Mouse (Mus musculus): ENCODE results near the gene Foxd4.

Foxd4 gene

DNA sequence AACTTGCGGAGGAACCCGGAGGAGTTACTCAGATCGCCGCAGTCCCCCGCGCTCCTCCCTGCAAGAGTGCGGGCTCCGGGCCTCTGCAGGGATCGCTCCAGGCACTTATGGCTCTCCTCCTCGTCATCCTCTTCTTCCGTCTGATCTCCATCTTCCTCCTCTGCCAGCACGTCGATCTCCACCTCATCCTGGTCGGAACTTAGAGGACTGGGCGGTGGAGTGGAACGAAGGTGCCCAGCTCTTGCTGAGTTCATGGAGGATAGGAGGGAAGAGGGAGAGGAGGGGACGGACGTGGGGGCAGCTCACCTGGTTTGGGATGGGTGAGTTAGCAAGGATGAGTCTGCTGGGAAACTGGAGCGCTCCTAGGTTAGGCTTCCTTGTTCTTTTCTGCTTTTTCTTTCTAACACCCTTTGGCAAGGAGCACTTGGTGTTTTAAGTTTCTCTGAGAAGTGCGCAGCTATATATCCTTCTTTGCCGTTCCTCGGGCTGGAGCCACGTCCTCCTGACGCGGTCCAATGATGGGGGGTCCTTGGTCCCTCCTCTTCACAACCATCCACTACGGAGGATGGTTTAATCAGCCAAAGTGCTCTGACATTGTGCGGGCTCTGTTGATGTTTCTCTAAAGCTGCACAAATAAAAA is at the start of gene Foxd4:
Gene Foxd4, minus strand, starts transcription at position 617 of the 640 bp plus-strand sequence.
- DNase-seq (ENCODE audit: low spot score): no peak

DNA sequence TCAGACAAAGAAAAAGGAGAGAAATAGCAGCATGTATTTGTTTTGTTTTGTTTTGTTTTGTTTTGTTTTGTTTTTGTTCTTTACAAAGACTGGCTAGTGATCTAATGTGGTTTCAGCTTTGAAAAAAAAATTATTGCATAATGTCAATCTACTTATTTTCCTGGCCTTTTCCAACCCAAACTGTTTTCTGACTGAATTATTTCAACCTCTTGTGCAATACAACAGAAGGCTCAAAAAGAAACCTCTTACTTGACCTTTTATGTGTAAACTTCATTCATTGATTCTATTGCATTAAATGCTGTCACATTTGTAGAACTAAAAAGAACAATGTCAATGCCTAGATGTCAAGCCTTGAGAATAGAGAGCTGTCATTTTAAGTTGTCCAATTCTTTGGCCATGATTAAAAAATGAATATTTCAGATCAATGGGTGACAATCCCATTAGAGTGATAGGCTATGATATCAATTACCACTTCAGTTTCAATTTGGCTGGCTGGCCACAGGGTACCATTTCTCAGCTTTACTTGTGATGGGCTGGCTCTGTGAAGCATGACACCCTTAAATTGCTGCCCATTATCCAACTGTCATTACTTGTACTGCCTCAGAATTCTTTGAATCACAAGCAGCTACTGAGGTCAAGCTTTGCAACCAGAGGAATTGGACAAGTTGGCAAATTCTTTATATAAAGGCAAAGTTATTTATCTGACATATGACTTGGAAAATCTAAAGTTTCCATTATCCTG is 44.7 kb upstream of the Foxd4 start:
- DNase-seq (ENCODE audit: low spot score): no peak

DNA sequence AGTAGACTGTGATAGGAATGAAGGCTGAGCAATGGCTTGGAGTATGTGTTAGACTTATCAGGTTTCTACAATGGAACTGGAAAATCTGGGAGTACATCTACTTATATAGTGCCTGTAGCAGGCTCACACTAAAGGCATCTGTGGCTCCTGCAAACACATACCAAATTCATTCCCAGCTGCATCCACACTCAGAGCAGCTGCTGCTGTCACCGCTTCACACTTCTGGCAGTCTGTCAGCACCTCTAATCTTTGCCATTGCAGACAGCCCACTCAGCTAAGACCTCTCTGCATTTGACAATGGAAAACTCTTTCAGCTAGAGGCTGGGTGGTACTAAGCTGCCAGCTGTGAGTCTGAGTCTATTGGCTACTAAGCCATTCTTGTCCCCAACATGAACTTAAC is 36.1 kb upstream of the Foxd4 start:
- DNase-seq (ENCODE audit: low spot score): no peak

DNA sequence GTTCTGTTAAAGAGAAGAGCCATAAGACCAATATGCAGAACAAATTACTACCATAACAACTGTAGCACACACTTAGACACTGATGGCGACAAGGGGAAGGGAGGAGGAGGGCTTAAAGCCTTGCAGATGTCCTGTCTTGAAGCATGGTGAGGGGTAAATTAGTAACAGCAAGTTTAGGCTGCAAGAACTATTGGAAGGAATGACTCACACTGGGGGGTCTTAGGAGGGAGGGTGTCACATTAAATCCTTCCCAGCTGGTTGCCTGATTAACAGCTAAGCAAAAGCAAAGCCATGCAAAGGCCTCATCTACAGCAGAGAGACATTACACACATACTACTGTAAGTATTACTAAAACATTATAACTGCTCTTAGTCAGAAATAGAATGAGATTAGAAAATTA is 28.0 kb upstream of the Foxd4 start:
- no peak for DNase-seq (ENCODE audit: low spot score)

DNA sequence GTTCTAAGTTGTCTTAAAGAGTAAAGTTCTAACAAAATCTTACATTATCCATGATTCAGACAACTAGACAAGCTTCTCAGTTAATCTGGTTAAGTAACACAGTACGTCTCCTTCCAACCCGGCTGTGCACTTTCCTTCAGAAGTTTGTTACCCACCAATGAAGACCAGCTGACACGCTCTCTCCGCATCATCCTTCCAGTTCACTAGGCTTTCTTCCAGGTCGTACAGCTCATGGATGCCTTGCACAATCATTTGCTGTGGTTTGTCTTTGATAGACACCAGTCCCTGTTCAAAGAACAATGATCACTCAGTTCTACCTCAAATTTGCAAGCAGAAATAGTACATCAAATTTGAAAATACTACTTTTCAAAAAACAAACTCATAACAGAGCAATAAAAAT is 19.9 kb upstream of the Foxd4 start:
- no peak for DNase-seq (ENCODE audit: low spot score)

DNA sequence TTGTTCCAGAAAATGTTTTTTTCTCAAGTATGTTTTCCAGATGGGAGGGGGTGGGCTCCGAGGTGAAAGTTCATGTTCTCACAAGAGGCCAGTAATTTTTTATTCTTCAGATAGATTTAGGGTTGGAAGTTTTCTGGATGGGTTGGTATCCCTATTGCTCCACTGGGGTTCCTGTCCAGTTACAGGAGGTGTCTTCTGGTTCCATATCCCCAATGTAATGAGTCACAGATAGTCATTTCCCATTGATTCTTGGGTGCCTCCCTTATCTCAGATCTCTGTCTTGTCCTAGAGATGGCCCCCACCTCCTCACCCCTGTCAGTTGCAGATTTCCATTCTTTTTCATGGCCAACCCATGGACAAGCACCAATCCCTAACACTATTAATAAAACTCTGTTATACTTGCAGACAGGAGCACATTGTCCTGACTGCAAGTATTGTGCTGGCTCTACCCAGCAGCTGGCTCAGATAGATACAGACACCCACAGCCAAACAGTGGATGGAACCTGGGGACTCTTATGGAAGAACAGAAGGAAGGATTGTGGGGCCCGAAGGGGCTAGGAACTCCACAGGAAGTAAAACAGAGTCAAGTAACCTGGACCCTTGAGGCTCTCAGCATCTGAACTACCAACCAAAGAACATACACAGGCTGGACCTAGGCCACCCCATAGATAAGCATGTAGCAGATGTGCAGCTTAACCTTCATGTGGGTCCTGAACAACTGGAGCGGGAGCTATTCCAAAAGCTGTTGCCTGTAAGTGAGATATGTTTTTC is 7.6 kb upstream of the Foxd4 start:
- DNase-seq (ENCODE audit: low spot score): no peak

DNA sequence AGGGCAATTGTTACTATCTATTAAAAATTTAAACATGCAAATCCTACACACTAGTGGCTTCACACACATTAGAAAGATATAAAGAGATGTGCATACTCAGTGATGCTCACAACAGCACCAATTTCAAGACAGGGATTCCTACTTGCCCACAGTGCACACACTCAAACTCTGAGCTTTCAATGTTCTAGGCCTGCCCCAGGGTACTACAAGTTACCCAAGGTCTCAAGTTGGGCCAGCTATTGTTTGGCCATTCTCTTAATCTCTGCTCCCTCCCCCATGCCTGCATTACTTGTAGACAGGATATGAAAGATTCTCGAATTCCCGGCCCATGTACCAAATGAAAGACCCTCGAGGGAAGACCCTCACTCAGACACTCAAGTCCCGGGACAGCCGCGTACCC is 6.7 kb upstream of the Foxd4 start:
- no peak for DNase-seq (ENCODE audit: low spot score)

DNA sequence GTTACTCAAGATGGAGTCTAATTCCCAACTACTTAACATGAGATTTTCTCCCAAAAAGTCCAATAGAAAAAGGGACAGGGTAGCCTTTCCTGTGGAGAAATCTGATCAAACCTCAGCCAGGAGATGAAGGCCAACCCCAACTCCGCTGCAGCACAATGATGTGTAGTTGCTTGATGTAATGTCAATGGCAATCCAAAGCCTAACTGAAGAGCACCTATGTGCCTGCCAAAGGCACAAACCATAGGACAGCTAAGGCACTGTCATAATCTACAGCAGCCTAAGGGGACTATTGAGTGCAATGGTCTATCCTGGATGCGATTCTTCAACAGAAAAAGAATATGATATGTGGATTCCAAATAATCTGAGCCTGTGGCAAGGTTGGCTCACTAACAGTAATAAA is 1.8 kb upstream of the Foxd4 start:
- no peak for DNase-seq (ENCODE audit: low spot score)

DNA sequence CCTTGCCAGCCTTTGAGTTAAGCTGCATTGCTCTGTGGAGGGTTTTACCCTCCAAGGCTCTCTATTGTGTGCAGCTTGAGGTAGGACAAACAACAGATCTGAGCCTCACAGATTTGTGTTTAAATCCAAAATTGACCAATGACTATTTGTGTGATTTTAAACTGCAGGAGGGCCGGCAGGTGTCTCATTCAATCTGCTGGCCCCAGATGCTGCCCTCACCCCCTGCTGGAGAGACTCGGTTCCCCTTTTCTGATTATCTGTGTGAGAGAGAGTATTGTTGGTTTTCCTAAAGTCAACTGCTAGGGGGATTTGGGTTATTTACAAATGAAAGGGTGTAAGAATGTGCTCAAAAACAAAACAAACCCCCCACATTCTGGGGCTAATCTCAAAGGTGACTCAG is 1.3 kb upstream of the Foxd4 start:
- no peak for DNase-seq (ENCODE audit: low spot score)

DNA sequence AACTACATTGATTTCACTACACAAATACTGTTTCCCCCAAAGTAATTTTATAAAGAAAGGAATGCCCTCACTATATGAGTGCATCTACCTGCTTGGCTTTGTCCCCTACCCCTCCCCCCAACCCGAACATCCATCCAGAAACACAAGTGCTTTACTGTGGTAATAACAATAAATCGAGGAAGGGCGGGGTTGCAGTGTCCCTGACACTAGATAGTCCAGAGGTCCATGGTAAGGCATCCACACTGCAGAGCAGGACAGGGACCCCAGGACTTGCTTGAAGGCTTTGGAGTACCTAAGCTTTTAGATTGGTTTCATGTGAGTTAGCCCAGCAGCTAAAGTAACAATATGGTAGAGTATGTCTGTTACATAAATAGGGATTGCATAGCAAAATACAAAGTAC is 669 bp upstream of the Foxd4 start:
- DNase-seq (ENCODE audit: low spot score): no peak

DNA sequence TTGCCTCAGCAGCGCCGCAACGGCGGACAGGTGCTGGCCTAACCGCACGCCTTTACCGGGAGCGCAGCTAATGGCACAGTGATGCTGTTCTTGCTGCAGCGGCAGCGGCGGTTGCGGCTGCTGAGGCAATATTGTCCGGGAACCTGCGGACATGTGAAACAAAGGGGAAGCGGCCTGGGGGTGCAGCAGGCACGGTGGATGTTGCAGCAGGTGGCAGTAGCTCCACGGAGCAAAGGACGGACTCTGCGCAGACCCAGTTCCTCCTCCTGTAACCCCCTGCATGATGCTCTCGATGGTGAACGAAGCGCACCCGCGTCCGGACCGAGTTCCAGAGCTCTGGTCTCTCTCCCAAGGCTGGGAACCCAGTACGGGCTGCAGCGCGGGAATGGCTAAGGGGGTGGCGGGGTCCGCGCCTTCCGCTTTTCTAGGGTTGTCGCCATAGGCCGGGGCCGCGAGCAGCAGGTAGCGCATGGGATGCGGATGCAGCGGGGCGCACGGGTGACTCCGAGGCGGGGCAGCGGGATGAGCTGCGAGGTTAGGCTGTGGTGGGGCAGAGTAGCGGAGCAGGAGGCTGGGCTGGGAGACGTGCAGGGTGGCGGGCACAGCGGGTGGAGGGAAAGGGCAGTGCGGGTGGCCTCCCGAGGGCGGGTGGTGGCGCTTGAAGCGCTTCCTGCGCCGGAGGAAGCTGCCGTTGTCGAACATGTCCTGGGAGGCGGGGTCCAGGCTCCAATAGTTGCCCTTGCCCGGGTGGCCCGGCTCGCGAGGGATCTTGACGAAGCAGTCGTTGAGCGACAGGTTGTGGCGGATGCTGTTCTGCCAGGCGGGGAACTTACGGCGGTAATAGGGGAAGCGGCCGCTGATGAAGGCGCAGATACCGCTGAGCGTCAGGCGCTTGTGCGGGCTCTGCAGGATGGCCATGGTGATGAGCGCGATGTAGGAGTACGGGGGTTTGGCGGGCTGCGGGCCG is 1.1 kb downstream of the Foxd4 start:
- DNase-seq (ENCODE audit: low spot score): peak; percentile 20

DNA sequence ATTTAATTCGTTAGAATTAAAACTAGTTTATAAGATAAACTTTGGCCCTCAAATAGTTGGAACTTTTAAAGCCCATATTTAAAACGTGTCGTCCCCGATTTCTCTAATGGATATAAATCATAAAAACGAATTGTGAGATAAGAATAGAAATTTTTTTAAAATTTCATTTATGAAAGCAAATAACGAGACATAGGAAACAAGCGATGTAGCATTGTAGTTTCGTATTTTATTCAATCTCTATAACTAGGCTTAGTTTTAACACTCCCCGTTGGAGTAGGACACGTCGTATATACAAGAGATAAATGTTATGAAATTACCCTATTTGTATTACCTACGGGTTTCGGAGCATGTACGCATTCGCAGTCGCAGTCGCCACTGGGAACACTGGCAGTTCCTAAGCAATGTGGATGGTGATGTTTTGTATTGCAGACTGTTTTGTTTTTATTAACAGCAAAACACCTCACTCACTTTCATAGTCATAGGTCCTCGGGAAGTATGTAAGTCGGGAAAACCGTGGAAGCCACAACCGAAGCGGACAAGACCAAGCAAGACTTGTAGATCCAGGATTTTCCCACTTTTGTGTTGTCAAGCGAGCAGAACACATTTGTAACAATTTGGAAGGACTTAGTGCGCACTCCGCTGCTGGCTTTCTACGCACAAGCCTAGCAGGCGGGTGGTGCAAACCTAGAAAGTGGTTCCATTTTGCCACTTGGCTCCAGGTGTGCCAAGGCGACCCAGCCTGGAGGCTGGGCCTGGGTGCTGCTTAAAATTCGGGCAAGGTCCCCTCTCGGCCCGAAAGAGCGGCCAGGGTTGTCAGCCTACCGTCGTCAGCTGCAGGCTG is 2.0 kb downstream of the Foxd4 start:
- no peak for DNase-seq (ENCODE audit: low spot score)

DNA sequence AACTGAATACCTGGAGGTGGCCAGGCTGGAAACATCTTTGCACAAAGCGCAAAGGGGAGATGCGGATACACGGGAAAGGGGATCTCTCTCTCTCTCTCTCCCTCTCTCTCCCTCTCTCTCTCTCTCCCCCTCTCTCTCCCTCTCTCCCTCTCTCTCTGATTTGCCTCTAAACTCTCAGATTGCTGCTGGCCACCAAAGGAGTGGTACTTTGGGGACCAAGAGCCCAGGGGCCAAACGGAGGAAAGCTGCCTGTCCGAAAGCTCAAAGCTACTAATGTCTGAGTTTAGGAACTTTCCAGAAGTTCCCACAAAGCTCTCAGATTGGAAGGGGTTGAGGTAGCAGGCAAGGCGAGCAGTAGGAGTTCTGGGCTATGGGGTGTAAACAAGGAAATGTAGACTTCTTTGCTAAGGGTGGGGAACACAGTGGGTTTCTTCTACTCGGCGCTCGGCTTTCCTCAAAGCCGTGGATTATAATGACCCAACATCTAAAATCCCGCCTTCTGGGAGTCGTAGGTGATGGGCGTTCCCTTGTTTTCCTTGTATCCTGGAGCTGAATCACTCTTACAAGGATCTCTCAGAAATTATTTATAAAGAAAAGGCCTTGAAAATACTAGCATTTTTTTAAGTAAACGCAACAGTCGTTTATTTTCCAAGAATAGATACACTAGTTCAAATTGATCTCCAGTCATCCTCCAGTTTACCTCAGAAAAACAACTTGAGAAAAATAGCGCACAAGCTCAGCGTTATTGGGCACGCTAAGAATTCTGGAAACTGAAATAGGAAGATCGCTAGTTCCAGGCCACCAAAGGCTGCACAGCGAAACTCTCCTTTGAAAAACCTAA is 2.9 kb downstream of the Foxd4 start:
- no peak for DNase-seq (ENCODE audit: low spot score)

DNA sequence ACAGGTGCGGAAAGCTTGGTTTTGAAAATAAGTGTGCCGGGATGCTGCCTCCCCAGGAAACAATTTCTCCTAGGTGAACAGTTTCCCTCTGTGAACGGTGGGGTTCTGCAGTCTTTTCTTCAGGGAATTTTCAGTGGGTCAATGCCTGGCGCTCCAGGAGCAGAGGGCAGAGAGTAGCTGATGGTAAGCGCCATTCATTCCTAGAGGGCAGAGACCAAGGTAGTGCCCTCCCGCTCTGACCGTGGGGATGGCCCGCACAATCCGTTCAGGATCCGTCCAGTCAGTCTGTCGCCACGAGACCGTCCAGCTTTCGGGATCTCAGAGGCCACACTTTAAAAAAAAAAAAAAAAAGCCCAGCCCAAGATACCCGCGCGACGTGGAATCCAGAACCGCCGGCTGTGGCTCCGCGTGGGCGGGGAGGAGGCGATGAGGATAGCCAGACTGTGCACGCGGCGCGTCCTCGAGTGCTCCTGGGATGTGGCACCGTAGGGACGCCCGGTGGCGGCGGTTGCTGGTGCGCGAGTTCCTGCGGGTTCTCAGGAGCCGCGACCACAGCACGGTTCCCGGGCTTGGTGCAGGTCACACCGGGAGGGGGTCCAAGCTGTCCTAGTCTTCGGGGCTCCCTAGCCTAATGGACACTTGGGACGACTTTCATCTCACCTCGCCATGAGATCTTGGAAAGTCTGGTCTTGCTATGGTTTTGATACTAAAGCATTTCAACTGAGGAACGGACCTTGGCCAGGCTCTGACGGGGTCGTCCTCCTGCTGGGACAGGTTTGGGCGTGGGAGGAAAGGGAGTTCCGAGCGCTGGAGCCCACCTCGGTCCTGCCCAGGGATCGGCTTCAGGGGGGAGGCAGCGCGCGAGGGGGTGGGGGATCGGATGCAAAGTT is 3.7 kb downstream of the Foxd4 start:
- DNase-seq (ENCODE audit: low spot score): no peak

DNA sequence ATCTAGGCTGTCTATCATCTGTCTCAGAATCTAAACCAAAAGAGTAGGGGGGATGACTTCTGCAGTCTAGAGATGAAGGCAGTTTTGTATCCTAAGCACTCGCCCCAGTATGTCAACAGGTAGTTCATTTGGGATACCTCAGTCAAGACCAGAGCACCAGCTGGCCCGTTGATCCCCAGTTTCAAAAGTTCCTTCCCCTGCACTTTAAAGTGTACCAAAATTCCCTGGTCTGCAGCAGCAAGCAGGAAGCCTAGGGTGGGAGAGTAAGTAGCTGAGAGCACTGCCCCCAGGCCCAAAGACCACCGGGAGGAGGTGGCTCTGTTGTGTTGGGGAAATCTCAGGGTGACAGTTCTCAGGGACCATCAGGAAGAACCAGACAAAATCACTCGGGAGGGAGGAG is 4.5 kb downstream of the Foxd4 start:
- DNase-seq (ENCODE audit: low spot score): no peak

DNA sequence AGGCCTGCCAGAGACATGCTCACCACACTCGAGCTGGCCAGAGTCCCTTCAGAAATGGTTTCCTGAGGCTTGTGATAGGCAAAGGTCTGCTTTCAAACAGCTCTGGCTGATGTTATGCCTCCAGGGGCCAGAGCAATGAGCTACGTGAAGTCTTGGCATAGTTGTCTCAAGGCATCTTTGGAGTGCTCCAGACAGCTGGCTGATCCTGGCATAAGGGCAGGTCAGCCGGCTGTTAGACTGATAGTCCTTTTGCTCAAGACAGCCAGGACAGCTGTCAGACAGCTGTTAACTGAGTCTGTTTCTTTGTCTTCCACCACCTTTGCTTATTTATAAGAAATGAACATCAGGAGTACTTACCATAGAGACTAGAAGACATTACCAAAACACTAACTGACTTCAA is 14.1 kb downstream of the Foxd4 start:
- DNase-seq (ENCODE audit: low spot score): no peak

DNA sequence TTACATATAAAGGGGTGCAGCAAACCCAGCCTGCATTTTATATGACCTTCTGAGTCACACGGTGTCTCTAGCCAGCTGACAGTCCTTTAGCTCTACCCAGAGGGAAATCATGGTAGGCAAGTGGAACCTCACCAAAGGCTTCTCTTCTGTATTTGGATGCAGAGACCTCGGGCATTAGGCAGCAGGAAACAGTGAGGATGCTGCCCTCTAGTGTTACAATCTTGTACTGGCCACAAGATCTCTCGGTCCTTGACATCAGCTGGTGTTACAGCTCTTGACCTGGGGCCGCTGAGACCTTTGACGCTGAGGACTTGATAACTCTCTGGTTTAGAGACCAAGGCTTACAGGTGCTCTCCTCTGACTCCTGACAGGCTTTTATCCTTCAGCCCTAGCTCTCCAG is 15.5 kb downstream of the Foxd4 start:
- peak; percentile 29 for DNase-seq (ENCODE audit: low spot score)

DNA sequence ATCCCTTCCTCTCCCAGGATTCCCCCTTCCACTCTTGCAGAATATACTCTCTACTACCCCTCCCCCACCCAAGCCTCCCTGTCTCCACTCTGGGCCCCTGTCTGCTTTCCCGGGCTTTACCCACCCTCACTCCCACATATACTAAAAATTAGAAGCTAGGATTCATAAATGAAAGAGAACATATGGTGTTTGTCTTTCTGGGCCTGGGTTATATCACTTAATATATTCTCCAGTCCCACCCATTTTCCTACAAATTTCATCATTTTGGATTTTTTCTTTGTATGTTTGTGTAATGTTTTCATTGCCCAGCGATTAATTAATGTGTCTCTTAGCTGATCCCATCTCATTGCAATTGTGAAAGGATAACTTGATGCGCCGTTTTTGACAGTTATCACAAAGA is 19.8 kb downstream of the Foxd4 start:
- no peak for DNase-seq (ENCODE audit: low spot score)

All from yolk sac, embryonic 10.5 days (tissue).